Mouse (Mus musculus) urinary bladder, postnatal 25 days (tissue): ENCODE measurements at regions not wholly inside any gene's neighbourhood (a gene's known extent, or its start where the extent isn't known, plus 50 kb on each side); places are given as distances from the start of the nearest gene placed in this dataset.
A peak's percentile ranks its signal among the peaks of the same experiment; 100 is the strongest.

Experiments
- DNase-seq: peaks from one replicate; pipeline ENCODE4 v3.0.0; 2022; ENCODE audit warnings: low spot score

DNA sequence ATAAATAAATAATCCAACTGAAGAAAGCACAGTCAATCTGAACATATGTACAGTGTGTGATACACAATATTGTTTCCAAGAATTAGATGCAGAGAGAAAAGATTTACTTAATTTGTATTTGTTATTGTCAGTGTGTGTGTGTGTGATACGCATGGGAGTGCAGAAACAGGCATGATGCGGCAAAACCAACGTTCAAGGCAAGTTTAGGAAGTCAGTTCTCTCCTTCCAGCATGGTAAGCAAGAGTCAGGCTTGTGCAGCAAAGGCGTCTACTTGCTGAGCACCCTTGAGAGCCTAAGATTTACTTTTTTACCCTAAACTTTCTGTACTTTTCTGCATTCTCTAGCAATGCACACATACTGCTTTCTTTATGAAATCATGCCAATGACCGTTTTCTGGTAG lies 102.7 kb upstream of the Sstr4 start:
- no peak for DNase-seq

DNA sequence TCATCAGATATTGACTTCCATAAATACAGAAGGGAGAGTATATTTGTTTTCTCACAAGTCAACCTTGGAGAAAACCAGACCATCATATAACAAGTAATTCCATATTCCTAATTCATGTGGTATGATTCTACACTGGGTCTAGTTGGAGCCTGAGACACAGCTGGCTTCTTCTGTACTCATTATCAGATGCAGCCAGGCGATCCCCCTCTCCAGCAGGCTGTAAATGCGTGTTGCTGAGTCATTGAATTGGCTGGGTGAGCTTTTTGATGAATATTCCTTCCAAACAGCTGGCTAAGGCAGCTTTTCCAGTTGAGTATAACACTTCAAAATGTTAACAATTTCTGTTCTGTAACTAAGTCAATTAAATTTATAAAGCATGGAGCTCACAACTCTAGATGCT lies 102.2 kb upstream of the Sstr4 start:
- peak; percentile 5 for DNase-seq

DNA sequence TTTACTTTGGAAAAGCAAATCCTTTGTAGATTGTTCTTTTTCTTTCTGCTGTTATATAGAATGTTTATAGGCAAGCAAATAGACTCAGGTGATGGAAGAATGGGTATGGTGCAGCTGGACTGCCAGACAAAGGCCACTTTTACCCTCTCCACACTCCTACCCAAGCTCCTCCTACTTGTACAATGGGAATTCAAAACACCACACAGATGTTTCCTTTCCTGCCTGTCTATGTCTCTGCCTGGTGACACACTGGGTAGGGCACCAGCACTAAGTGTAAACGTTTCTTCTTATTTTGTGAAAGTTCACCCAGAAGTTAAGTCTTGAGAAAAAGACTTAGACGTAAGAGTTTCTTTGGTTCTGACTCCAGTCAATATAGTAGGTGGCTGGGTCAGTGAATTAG lies 94.3 kb upstream of the Sstr4 start:
- DNase-seq, result no peak

GRCm38 (mm10) chr2:148312255-148312654 lies 82.9 kb upstream of the Sstr4 start:
- no peak for DNase-seq

DNA sequence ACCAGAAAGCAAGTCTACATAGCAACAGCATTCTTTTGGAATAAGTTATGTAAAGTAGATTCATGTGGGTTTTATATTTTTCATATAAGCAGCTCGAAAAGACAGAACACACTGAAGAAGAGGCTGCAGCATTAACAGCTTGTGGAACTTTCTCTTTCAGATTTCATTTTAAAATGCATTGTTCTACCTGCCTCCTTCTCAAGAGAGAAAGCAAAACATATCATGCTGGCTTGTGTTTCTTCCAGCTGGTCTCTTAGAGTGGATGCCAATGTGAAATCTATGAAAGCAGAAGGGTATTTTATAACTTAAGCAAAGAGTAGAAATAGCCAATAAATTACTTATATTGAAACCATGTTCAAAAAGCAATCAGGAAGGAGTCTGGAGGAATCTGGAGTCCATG lies 74.2 kb upstream of the Sstr4 start:
- DNase-seq, result no peak

GRCm38 (mm10) chr2:148325362-148325761 lies 69.8 kb upstream of the Sstr4 start:
- no peak for DNase-seq

GRCm38 (mm10) chr2:148325854-148326387 lies 69.2 kb upstream of the Sstr4 start:
- no peak for DNase-seq

DNA sequence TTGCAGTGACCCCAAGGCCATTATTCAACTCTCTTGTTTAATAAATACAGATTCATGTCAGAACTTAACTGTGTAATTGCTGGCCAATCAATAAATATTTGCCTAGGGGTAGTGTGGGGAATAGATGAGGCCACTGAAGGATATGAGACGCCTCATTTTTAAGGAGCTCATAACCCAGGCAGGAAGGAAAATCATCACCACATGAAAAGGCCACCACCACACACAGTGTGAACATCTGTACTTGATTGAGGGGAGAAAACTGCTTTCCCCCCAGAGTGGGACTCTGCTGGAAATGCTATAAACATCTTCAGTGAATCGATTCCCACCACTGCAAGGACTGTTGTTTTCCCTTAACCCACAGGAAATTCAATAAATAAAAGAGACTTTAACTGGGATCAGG lies 68.7 kb upstream of the Sstr4 start:
- DNase-seq, result no peak

DNA sequence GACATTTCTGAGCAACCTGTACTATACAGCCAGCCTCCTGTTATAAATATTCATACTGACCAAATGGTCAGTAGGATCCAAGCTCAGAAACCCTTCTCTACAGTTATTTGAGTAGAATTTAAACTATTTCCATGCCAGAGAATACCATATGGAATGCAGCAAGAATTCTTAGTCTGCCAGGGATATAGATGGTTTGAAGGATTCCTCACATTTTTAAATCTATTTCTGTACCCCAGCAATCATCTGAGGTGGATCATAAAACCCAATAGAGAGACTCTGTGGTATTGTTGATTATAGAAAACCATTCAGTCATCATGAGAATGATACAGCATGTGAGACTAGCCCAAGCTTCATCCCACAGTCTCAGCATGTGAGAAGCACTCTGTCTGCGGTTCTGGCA lies 67.6 kb upstream of the Sstr4 start:
- DNase-seq, result no peak

DNA sequence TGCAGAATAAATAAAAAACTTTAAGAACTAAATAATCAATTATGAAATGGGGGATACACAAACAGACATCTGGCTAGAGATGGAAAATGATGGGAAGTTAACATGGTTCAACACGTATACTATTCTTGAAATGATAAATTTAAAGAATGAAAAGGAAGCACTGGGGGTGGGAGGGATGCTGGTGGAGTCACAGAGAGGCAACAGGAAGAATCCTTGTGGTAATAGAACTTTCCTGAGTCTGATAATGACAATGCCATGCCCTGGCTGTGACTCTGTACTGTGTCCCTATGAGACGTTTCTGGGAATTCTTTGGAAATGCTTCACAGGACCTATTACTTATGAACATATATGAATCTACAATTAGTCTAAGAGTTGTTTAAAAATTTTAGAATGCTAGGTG lies 64.8 kb upstream of the Sstr4 start:
- no peak for DNase-seq

- no peak for DNase-seq
Observed at GRCm38 (mm10) chr2:148334555-148334954, 60.6 kb upstream of the Sstr4 start.

DNA sequence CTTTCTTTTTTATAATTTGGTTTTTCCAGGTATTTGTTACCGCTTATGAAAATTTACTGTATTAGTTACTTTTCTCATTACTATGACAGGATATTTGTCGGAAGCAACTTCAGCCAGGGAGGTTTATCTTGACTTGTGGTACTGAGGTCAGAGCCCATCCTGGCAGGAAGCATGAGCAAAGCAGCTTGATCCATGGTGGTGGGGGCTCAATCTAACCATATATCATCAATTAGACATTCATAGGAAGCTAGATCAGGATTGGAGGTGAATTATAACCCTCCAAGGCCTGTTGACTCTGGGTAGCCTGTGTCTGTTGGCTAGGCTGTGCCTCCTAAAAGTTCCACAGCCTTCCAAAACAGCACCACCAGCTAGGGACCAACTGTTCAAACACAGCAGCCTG lies 58.5 kb upstream of the Sstr4 start:
- DNase-seq, result no peak

GRCm38 (mm10) chr2:148338308-148338768 lies 56.8 kb upstream of the Sstr4 start:
- peak; percentile 12 for DNase-seq

DNA sequence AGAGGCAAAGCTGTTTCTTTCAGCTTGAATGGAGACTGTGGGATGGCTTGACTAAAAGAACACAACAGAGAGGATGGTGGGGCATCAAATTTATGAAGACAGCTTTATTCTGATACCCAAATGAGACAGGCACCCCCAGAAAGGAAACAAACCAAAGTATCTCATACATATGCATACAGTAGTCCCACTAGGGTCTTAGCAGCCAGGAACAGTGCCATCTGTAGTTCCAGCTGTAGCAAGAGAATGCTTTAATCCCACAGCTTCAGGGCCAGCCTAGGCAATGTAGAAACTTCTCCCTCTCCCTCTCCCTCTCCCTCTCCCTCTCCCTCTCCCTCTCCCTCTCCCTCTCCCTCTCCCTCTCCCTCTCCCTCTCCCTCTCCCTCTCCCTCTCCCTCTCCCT lies 56.2 kb upstream of the Sstr4 start:
- no peak for DNase-seq

DNA sequence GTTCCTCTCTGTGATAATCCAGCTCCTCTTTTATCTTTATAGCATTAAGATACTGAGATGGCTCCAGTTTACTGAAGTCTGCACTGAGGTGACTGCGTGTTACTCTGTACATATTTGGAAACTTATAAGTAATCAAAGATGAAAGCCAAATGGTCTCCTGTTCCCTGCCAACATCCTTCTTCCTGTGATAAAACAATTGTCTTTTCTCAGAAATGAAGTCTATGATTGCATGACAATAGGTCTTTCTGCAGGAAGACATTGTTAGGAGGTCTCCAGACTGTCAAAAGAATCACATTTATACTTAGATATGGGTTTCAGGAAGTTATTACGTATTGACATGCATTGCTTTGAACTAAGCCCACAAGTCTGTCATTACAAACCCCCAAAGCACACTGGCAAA lies 51.0 kb upstream of the Sstr4 start:
- DNase-seq, result no peak
